Mouse (Mus musculus): ENCODE data around the gene Cnih3. TPM values are rescaled to one million over a fixed set of nuclear protein-coding genes. Genes with fewer than 3 reads are reported as not detected.

Cnih3 gene
- polyA plus RNA-seq, 1 experiment: 0.67 TPM

DNA sequence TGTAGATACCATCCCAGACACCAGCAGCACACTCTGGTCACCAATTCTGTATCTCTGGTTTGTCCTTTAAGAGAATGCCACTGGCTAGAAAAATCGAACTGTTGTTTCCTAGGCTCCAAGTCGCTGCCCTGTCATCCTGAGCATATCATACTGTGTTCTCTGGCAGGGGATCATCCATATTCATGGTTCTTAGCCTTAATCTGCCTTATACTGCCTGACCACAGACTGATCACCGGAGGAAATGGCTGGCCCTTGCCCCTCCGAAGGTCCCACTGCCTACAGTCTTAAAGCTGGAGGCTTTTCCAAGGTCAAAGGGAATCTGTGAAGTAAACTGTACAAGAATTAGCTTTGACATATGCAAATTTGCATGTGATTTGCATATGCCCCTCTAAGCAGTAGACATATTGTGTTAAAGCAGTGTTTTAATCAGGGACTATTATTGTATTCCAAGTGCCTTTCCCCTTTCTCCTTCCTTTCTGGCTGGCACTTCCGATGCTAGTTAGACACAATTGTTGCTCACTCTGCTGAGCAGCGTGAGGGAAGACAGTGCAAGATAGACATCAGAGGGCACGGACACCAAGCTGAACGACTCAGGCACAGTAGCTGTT lies 58.3 kb downstream of the Cnih3 start:
- Histone ChIP-seq H3K36me3 (ENCODE audit: control insufficient read depth, insufficient read depth, low read length, poor library complexity, severe bottlenecking) (no peaks in the 10 kb centered on the region), H3K4me3 (ENCODE audit: low read depth, low read length) (no peak overlapping the region), H3K27ac (ENCODE audit: insufficient read depth, low read length) (no peak overlapping the region), H3K9me3 (replicated peaks; ENCODE audit: control insufficient read depth, insufficient read depth, low read length, poor library complexity, severe bottlenecking) (no peaks in the 10 kb centered on the region), H3K27me3 (ENCODE audit: control insufficient read depth, insufficient read depth, low read length, poor library complexity, severe bottlenecking) (no peaks in the 10 kb centered on the region), H3K9ac (ENCODE audit: low read depth, poor library complexity, severe bottlenecking) (no peak overlapping the region), H3K4me1 (ENCODE audit: control insufficient read depth, insufficient read depth, low read length) (no peaks in the 10 kb centered on the region)
- TF ChIP-seq POLR2A (IDR thresholded peaks at IDR 0.05; ENCODE audit: insufficient read depth, low read length): no peak
- TF ChIP-seq CTCF (IDR thresholded peaks at IDR 0.05; ENCODE audit: low read depth, low read length): no peak
- no peak for TF ChIP-seq EP300 (IDR thresholded peaks at IDR 0.05; ENCODE audit: insufficient read depth, low read depth, low read length)

DNA sequence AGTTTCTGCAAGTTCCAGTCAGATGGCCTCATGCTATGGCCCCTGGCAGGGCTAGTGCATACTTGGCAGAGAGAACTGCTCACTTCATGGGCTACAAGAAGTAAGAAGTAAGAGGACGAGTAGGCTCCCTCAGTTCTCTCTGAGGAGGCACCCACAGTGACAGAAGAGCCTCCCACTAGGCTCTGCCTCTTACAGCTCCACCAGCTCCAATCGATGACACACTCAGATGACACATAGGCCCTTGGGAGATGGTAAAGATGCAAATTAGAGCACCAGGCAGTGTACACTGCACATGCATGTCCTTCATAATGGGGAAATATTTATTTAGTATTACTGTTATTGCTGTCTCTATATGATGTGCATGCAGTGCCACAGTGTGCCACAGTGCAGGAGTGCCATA lies 62.6 kb downstream of the Cnih3 start:
- no peaks in the 10 kb centered on the region for H3K27me3 ChIP-seq (ENCODE audit: control insufficient read depth, insufficient read depth, low read length, poor library complexity, severe bottlenecking)
- no peaks in the 10 kb centered on the region for H3K36me3 ChIP-seq (ENCODE audit: control insufficient read depth, insufficient read depth, low read length, poor library complexity, severe bottlenecking)
- TF ChIP-seq EP300 (IDR thresholded peaks at IDR 0.05; ENCODE audit: insufficient read depth, low read depth, low read length) (no peak), CTCF (IDR thresholded peaks at IDR 0.05; ENCODE audit: low read depth, low read length) (no peak), POLR2A (IDR thresholded peaks at IDR 0.05; ENCODE audit: insufficient read depth, low read length) (no peak)
- no peak overlapping the region for H3K27ac ChIP-seq (ENCODE audit: insufficient read depth, low read length)
- H3K4me1 ChIP-seq (ENCODE audit: control insufficient read depth, insufficient read depth, low read length): no peaks in the 10 kb centered on the region
- no peaks in the 10 kb centered on the region for H3K9me3 ChIP-seq (replicated peaks; ENCODE audit: control insufficient read depth, insufficient read depth, low read length, poor library complexity, severe bottlenecking)
- no peak overlapping the region for H3K4me3 ChIP-seq (ENCODE audit: low read depth, low read length)
- H3K9ac ChIP-seq (ENCODE audit: low read depth, poor library complexity, severe bottlenecking): no peak overlapping the region

DNA sequence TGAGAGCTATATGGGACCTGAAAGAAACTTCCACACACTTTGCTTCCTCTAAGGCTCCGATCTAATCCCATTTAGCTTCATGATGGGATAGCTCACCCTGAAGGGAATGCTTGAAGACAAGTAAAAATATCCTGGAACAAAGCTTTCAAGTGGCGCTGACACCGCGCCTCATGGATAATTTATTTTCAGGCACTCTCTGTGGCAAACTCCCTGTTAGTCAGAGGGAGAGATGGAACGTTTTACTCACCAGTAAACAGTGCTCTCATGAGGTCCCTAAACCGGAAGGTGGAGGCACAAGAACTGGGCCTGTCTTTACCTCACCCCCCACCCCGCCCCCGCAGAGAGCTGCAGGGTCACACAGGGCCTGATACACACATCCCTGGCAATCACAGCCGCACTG lies 64.4 kb downstream of the Cnih3 start:
- no peaks in the 10 kb centered on the region for H3K4me1 ChIP-seq (ENCODE audit: control insufficient read depth, insufficient read depth, low read length)
- no peak overlapping the region for H3K27ac ChIP-seq (ENCODE audit: insufficient read depth, low read length)
- no peaks in the 10 kb centered on the region for H3K27me3 ChIP-seq (ENCODE audit: control insufficient read depth, insufficient read depth, low read length, poor library complexity, severe bottlenecking)
- no peaks in the 10 kb centered on the region for H3K9me3 ChIP-seq (replicated peaks; ENCODE audit: control insufficient read depth, insufficient read depth, low read length, poor library complexity, severe bottlenecking)
- no peaks in the 10 kb centered on the region for H3K36me3 ChIP-seq (ENCODE audit: control insufficient read depth, insufficient read depth, low read length, poor library complexity, severe bottlenecking)
- H3K4me3 ChIP-seq (ENCODE audit: low read depth, low read length): no peak overlapping the region
- H3K9ac ChIP-seq (ENCODE audit: low read depth, poor library complexity, severe bottlenecking): no peak overlapping the region
- TF ChIP-seq POLR2A (IDR thresholded peaks at IDR 0.05; ENCODE audit: insufficient read depth, low read length) (no peak), CTCF (IDR thresholded peaks at IDR 0.05; ENCODE audit: low read depth, low read length) (no peak), EP300 (IDR thresholded peaks at IDR 0.05; ENCODE audit: insufficient read depth, low read depth, low read length) (no peak)

DNA sequence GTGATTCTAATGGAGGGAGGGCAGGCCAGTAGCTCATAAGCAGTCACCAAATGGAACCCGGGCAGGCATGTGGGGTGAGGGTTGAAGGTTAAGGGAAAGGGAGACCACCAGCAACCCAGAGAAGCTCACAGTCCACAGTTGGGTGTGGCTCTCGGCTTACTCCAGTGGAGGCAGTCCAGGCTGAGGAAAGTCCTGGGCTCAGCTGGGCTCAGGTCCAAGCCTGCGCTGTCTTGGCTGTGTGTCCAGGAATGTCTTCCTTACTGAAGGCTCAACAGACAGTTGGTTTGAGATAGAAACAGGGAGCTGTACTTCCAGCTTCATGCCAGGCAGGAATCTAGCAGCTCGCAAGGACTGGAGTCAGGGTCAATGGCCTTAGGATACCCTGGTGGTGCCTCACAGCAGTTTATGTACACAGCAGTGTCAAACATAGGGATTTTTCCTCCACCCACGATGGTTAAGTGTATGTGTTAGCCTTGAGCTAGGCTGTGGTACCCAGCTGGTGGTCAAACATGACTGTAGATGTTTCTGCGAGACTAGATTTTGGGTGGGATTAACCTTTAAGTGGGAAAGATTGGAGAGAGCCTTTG lies 65.6 kb downstream of the Cnih3 start:
- Histone ChIP-seq H3K4me3 (ENCODE audit: low read depth, low read length) (no peak overlapping the region), H3K9ac (ENCODE audit: low read depth, poor library complexity, severe bottlenecking) (no peak overlapping the region), H3K27ac (ENCODE audit: insufficient read depth, low read length) (no peak overlapping the region), H3K4me1 (ENCODE audit: control insufficient read depth, insufficient read depth, low read length) (no peaks in the 10 kb centered on the region), H3K27me3 (ENCODE audit: control insufficient read depth, insufficient read depth, low read length, poor library complexity, severe bottlenecking) (no peaks in the 10 kb centered on the region), H3K9me3 (replicated peaks; ENCODE audit: control insufficient read depth, insufficient read depth, low read length, poor library complexity, severe bottlenecking) (no peaks in the 10 kb centered on the region), H3K36me3 (ENCODE audit: control insufficient read depth, insufficient read depth, low read length, poor library complexity, severe bottlenecking) (no peaks in the 10 kb centered on the region)
- no peak for TF ChIP-seq EP300 (IDR thresholded peaks at IDR 0.05; ENCODE audit: insufficient read depth, low read depth, low read length)
- TF ChIP-seq POLR2A (IDR thresholded peaks at IDR 0.05; ENCODE audit: insufficient read depth, low read length): no peak
- no peak for TF ChIP-seq CTCF (IDR thresholded peaks at IDR 0.05; ENCODE audit: low read depth, low read length)

DNA sequence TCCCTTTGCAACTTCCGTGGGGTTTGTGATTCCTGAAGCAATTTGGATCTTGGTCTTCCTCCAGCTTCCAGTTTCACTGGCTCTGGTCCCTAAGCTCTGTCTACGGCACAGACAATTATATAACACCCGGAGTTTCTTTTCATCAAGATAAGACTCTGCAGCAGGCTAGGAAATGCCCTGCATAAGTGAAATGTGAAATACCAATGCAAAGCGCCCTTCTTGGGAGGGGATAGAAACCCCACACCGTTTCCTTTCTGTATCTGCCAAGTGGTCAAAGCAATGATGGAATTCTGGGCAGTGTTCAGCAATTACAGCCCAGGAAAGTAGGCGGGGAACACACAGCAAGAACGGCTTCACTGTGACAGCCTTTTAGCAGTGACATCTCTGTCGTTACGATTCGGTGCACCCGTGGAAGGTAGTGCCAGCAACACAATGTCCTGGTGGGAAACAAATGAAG lies 67.7 kb downstream of the Cnih3 start:
- no peak overlapping the region for H3K4me3 ChIP-seq (ENCODE audit: low read depth, low read length)
- H3K4me1 ChIP-seq (ENCODE audit: control insufficient read depth, insufficient read depth, low read length): no peaks in the 10 kb centered on the region

DNA sequence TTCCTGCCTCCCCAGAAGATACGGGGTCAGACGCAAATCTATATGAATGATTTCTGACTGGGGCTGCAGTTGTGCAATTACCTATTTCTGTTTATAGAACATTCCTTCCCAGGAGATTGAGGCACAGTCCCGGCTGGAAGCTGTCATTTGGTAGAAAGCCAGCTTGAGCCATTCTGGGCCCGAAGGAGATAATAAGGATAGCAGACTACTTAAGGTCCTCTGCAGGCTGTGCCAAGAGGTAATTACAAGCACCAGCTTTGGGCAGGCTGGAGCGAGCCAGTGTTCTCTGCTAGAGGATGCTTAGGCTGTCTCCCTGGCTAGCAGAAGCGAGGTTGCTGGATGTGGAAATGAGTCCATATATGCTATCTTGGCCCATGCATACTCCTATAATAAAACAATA lies 70.4 kb downstream of the Cnih3 start:
- Histone ChIP-seq H3K27ac (ENCODE audit: insufficient read depth, low read length) (no peak overlapping the region), H3K27me3 (ENCODE audit: control insufficient read depth, insufficient read depth, low read length, poor library complexity, severe bottlenecking) (no peaks in the 10 kb centered on the region), H3K4me3 (ENCODE audit: low read depth, low read length) (no peak overlapping the region), H3K9me3 (replicated peaks; ENCODE audit: control insufficient read depth, insufficient read depth, low read length, poor library complexity, severe bottlenecking) (no peaks in the 10 kb centered on the region), H3K9ac (ENCODE audit: low read depth, poor library complexity, severe bottlenecking) (no peak overlapping the region), H3K4me1 (ENCODE audit: control insufficient read depth, insufficient read depth, low read length) (no peaks in the 10 kb centered on the region), H3K36me3 (ENCODE audit: control insufficient read depth, insufficient read depth, low read length, poor library complexity, severe bottlenecking) (no peaks in the 10 kb centered on the region)
- TF ChIP-seq POLR2A (IDR thresholded peaks at IDR 0.05; ENCODE audit: insufficient read depth, low read length) (no peak), EP300 (IDR thresholded peaks at IDR 0.05; ENCODE audit: insufficient read depth, low read depth, low read length) (no peak), CTCF (IDR thresholded peaks at IDR 0.05; ENCODE audit: low read depth, low read length) (no peak)

More for the DNA sequence above, 67.7 kb downstream of the Cnih3 start:
- Histone ChIP-seq H3K27ac (ENCODE audit: insufficient read depth, low read length) (no peak overlapping the region), H3K9me3 (replicated peaks; ENCODE audit: control insufficient read depth, insufficient read depth, low read length, poor library complexity, severe bottlenecking) (no peaks in the 10 kb centered on the region), H3K9ac (ENCODE audit: low read depth, poor library complexity, severe bottlenecking) (no peak overlapping the region), H3K36me3 (ENCODE audit: control insufficient read depth, insufficient read depth, low read length, poor library complexity, severe bottlenecking) (no peaks in the 10 kb centered on the region), H3K27me3 (ENCODE audit: control insufficient read depth, insufficient read depth, low read length, poor library complexity, severe bottlenecking) (no peaks in the 10 kb centered on the region)
- no peak for TF ChIP-seq CTCF (IDR thresholded peaks at IDR 0.05; ENCODE audit: low read depth, low read length)
- TF ChIP-seq POLR2A (IDR thresholded peaks at IDR 0.05; ENCODE audit: insufficient read depth, low read length): no peak
- no peak for TF ChIP-seq EP300 (IDR thresholded peaks at IDR 0.05; ENCODE audit: insufficient read depth, low read depth, low read length)

Measured in ES-Bruce4 (cell line).